In genomic region chr12:17795660-17796278, GRCm38 (mm10) we compare ENCODE assay signal across 9 mouse cellular contexts.
DNase-seq lines count a peak whose midpoint lies in the region; ATAC-seq and TF ChIP-seq lines count a peak whose summit lies in the region.
"Had no signal": no experiment of that assay in that cellular context is flagged by ENCODE, and none has a peak within 500 bp of the region (broad histone marks: within the 10 kb centered on the region; RNA-seq: fewer than 3 reads in every experiment).

No protein-coding gene starts in this region.

- peak; percentile 77 for DNase-seq in intestine, embryonic 14.5 days (ENCODE audit: low spot score)
- DNase-seq in brain, embryonic 14.5 days (ENCODE audit: low read depth) = peak; percentile 63
- peak; percentile 62 for DNase-seq in forebrain, embryonic 14.5 days (ENCODE audit: low spot score)
- peak; percentile 29 to 68 for DNase-seq in left cerebral cortex, postnatal 14 days (ENCODE audit: low spot score in 2 of 2)
- peak; percentile 84 for DNase-seq in naive thymus-derived CD4-positive, alpha-beta T cell, adult 2 months (ENCODE audit: low read depth)
- DNase-seq in thymus, adult 2 months = peak; percentile 79

- intact Hi-C loops in left cerebral cortex, postnatal 14 days (cut with DNase I) = loop anchor here (5.0 kb wide), 2 partner anchors 238 to 428 kb away; no protein-coding TSS in a partner anchor

- 66% methylated on average over 3 of the region's 3 CpGs for WGBS in intestine, embryonic 14.5 days
- WGBS in intestine, embryonic 16.5 days = 66% methylated on average over 3 of the region's 3 CpGs
- 64% methylated on average over 3 of the region's 3 CpGs for WGBS in forebrain, embryonic 14.5 days
- 63% methylated on average over 3 of the region's 3 CpGs for WGBS in intestine, postnatal 0 days
- 66% methylated on average over 3 of the region's 3 CpGs for WGBS in thymus, adult 2 months

- no peaks in the 10 kb centered on the region for H3K4me1 ChIP-seq in intestine, embryonic 14.5 days (replicated peaks; ENCODE audit: control insufficient read depth, insufficient read depth, low read length)
- no peaks in the 10 kb centered on the region for H3K4me1 ChIP-seq in intestine, embryonic 16.5 days (ENCODE audit: control insufficient read depth, insufficient read depth, low read length)
- H3K4me1 ChIP-seq in forebrain, embryonic 14.5 days (ENCODE audit: control insufficient read depth, insufficient read depth, low read length) = no peaks in the 10 kb centered on the region
- no peaks in the 10 kb centered on the region for H3K4me1 ChIP-seq in intestine, postnatal 0 days (replicated peaks; ENCODE audit: control insufficient read depth, insufficient read depth, low read length)
- no peaks in the 10 kb centered on the region for H3K4me1 ChIP-seq in thymus, adult 2 months (replicated peaks; ENCODE audit: control insufficient read depth, insufficient read depth, low read length)
- H3K4me1 ChIP-seq: limb, embryonic 15.5 days had no signal

- no peak overlapping the region for H3K4me3 ChIP-seq in intestine, embryonic 14.5 days (ENCODE audit: low read depth, low read length)
- no peak overlapping the region for H3K4me3 ChIP-seq in intestine, embryonic 16.5 days (ENCODE audit: low read length)
- H3K4me3 ChIP-seq in forebrain, embryonic 14.5 days (ENCODE audit: low read depth, low read length) = no peak overlapping the region
- H3K4me3 ChIP-seq in intestine, postnatal 0 days (ENCODE audit: low read depth, low read length) = no peak overlapping the region
- H3K4me3 ChIP-seq in thymus, adult 2 months (ENCODE audit: control insufficient read depth, insufficient read depth, low read length) = no peak overlapping the region
- H3K4me3 ChIP-seq: limb, embryonic 15.5 days had no signal

- H3K4me2 ChIP-seq in intestine, embryonic 14.5 days (ENCODE audit: low read length) = no peak overlapping the region
- no peak overlapping the region for H3K4me2 ChIP-seq in intestine, embryonic 16.5 days (ENCODE audit: low read depth, low read length)
- H3K4me2 ChIP-seq in forebrain, embryonic 14.5 days (ENCODE audit: low read length) = no peak overlapping the region
- no peak overlapping the region for H3K4me2 ChIP-seq in intestine, postnatal 0 days (replicated peaks; ENCODE audit: low read depth)
- H3K4me2 ChIP-seq: limb, embryonic 15.5 days had no signal

- TF ChIP-seq POLR2A in brain, embryonic 14.5 days (IDR thresholded peaks at IDR 0.05; ENCODE audit: borderline replicate concordance, extremely low read depth, insufficient read depth, insufficient read length, poor library complexity, severe bottlenecking) = no peak
- TF ChIP-seq POLR2A in thymus, adult 2 months (IDR thresholded peaks at IDR 0.05; ENCODE audit: control insufficient read depth, extremely low read depth, insufficient read depth, low read length, poor library complexity) = no peak

- H3K9me3 ChIP-seq in intestine, embryonic 14.5 days (ENCODE audit: control insufficient read depth, low read length) = no peaks in the 10 kb centered on the region
- H3K9me3 ChIP-seq in intestine, embryonic 16.5 days (ENCODE audit: control insufficient read depth, low read length) = no peaks in the 10 kb centered on the region
- H3K9me3 ChIP-seq in forebrain, embryonic 14.5 days (replicated peaks; ENCODE audit: control insufficient read depth, low read length) = no peaks in the 10 kb centered on the region
- H3K9me3 ChIP-seq in intestine, postnatal 0 days (ENCODE audit: control insufficient read depth) = no peaks in the 10 kb centered on the region
- H3K9me3 ChIP-seq: limb, embryonic 15.5 days had no signal

- H3K9ac ChIP-seq in intestine, embryonic 14.5 days (ENCODE audit: low read length) = no peak overlapping the region
- no peak overlapping the region for H3K9ac ChIP-seq in intestine, embryonic 16.5 days (ENCODE audit: low read depth, low read length)
- H3K9ac ChIP-seq in forebrain, embryonic 14.5 days (ENCODE audit: low read length) = no peak overlapping the region
- H3K9ac ChIP-seq in intestine, postnatal 0 days (ENCODE audit: low read depth, low read length) = no peak overlapping the region
- H3K9ac ChIP-seq: limb, embryonic 15.5 days had no signal

- H3K36me3 ChIP-seq in intestine, embryonic 14.5 days (ENCODE audit: control insufficient read depth, insufficient read depth, low read length) = 0 out of 2 replicates have a peak, but pooled peaks cover 4% of the 10 kb centered on the region
- no peaks in the 10 kb centered on the region for H3K36me3 ChIP-seq in intestine, embryonic 16.5 days (ENCODE audit: control insufficient read depth, insufficient read depth, low read length)
- H3K36me3 ChIP-seq in forebrain, embryonic 14.5 days (ENCODE audit: control insufficient read depth, insufficient read depth, low read length) = no peaks in the 10 kb centered on the region
- no peaks in the 10 kb centered on the region; the same call in 1 of the 2 replicates for H3K36me3 ChIP-seq in intestine, postnatal 0 days (ENCODE audit: control insufficient read depth, insufficient read depth)
- H3K36me3 ChIP-seq in thymus, adult 2 months (ENCODE audit: control insufficient read depth, insufficient read depth, low read length) = peaks cover 10% of the 10 kb centered on the region

- ATAC-seq in intestine, embryonic 14.5 days (replicated peaks; ENCODE audit: low FRiP score, low TSS enrichment, low read depth) = no peak
- no peak for ATAC-seq in intestine, embryonic 16.5 days
- ATAC-seq in forebrain, embryonic 14.5 days = peak; percentile 26; the same call in 1 of the 2 replicates
- peak; percentile 31; the same call in 1 of the 2 replicates for ATAC-seq in intestine, postnatal 0 days

- TF ChIP-seq CTCF in brain, embryonic 14.5 days (IDR thresholded peaks at IDR 0.05; ENCODE audit: borderline replicate concordance, extremely low read depth, insufficient read depth, insufficient read length) = peak; percentile 42; the same call in 1 of the 2 replicates
- peak; percentile 79 for TF ChIP-seq CTCF in intestine, postnatal 0 days (IDR thresholded peaks at IDR 0.05; ENCODE audit: low read depth)
- no peak for TF ChIP-seq CTCF in thymus, adult 2 months (IDR thresholded peaks at IDR 0.05; ENCODE audit: borderline replicate concordance, control insufficient read depth, extremely low read depth, insufficient read depth, low read length, poor library complexity)

- H3K27me3 ChIP-seq in intestine, embryonic 14.5 days (replicated peaks; ENCODE audit: control insufficient read depth, insufficient read depth, low read length) = no peaks in the 10 kb centered on the region
- no peaks in the 10 kb centered on the region for H3K27me3 ChIP-seq in intestine, embryonic 16.5 days (replicated peaks; ENCODE audit: control insufficient read depth, insufficient read depth, low read length)
- H3K27me3 ChIP-seq in forebrain, embryonic 14.5 days (replicated peaks; ENCODE audit: control insufficient read depth, insufficient read depth, low read length) = no peaks in the 10 kb centered on the region
- H3K27me3 ChIP-seq in intestine, postnatal 0 days (replicated peaks; ENCODE audit: control insufficient read depth, insufficient read depth, low read length) = no peaks in the 10 kb centered on the region
- H3K27me3 ChIP-seq in thymus, adult 2 months (ENCODE audit: control insufficient read depth, insufficient read depth, low read length) = no peaks in the 10 kb centered on the region
- H3K27me3 ChIP-seq: limb, embryonic 15.5 days had no signal

- H3K27ac ChIP-seq in intestine, embryonic 14.5 days (ENCODE audit: low read depth) = no peak overlapping the region
- H3K27ac ChIP-seq in intestine, embryonic 16.5 days (ENCODE audit: low read length) = no peak overlapping the region
- H3K27ac ChIP-seq in forebrain, embryonic 14.5 days (ENCODE audit: low read depth, low read length) = no peak overlapping the region
- no peak overlapping the region for H3K27ac ChIP-seq in intestine, postnatal 0 days (ENCODE audit: low read depth, low read length)
- H3K27ac ChIP-seq in thymus, adult 2 months (ENCODE audit: control insufficient read depth, insufficient read depth, low read length) = no peak overlapping the region
- H3K27ac ChIP-seq: limb, embryonic 15.5 days had no signal

Comparison
In these comparisons a context has a peak if more than half of its experiments do, and no peak if none do; other contexts are left out.
1. ATAC-seq: peak in forebrain, embryonic 14.5 days (single experiment) and intestine, postnatal 0 days (single experiment); none in intestine, embryonic 14.5 days (single experiment) and intestine, embryonic 16.5 days (single experiment).
2. Peak in every context shown above with its lines, with median percentiles within 50 percentile points of each other: DNase-seq.